Mouse (Mus musculus) E14TG2a.4 (cell line): ENCODE measurements at regions not wholly inside any gene's neighbourhood (a gene's known extent, or its start where the extent isn't known, plus 50 kb on each side); places are given as distances from the start of the nearest gene placed in this dataset.

ENCODE experiments used
- CTCF ChIP-seq: conservative IDR thresholded peaks from 2 replicates; pipeline ENCODE4 v1.5.1; 2014; ENCODE audit warnings: low read length
- NANOG ChIP-seq: IDR thresholded peaks from 2 replicates; pipeline ENCODE4 v1.6.1; 2014; ENCODE audit warnings: borderline replicate concordance, low read length, mixed read lengths
- POU5F1 ChIP-seq: IDR thresholded peaks from 2 replicates; pipeline ENCODE4 v1.6.1; 2014; ENCODE audit warnings: low read length, borderline replicate concordance

- TF ChIP-seq CTCF (no peak), NANOG (no peak), POU5F1 (no peak)
Observed at GRCm38 (mm10) chrX:108608446-108608845, 56.2 kb downstream of the Gm379 start.
